Mouse (Mus musculus): ENCODE data around the gene Olfr1349. TPM values are rescaled to one million over a fixed set of nuclear protein-coding genes. Genes with fewer than 3 reads are reported as not detected.
"Not testable (repeated sequence)": the region's sequence is repeated elsewhere in the genome, so short reads cannot be mapped to it uniquely, and the experiment has no call there.

The Olfr1349 gene
- polyA plus RNA-seq (2012; rRNA removed) = 0.57 and 0.69 TPM in 2 replicates

DNA sequence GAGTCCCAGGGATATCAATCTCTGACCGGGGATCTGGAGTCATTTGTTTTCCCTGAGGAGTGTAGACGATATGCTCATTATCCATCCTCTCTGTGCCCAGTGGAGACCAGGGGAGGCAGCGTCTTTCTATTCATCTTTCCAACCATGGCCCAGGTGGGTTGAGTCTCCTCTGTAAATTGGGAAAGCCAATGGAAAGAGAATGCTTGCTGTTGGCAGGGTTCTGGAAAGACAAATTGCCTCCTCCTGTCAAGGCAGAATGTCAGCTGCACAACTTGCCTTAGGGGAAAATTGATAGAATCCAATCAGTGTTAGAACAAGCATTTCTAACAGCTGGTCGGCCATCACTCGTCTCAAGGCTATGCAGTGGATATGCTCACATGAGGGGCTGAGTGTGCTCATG is at the start of gene Olfr1349:
Gene Olfr1349, minus strand, starts transcription at position 101 of the 400 bp plus-strand sequence.
- no peak for DNase-seq (ENCODE audit: low read depth)

- DNase-seq (ENCODE audit: low read depth) = no peak
Observed at GRCm38 (mm10) chr7:6564541-6564940, 41.8 kb upstream of the Olfr1349 start, which contains the start of gene Olfr1350. Gene Olfr1350, plus strand, starts transcription at chr7:6564841.

- DNase-seq (ENCODE audit: low read depth) = no peak
Observed at GRCm38 (mm10) chr7:6526141-6526540, 3.4 kb upstream of the Olfr1349 start.

GRCm38 (mm10) chr7:6525001-6525400 is 2.3 kb upstream of the Olfr1349 start:
- no peak for DNase-seq (ENCODE audit: low read depth)

- no peak for DNase-seq (ENCODE audit: low read depth)
Observed at GRCm38 (mm10) chr7:6521666-6522065, 1.1 kb downstream of the Olfr1349 start.

DNA sequence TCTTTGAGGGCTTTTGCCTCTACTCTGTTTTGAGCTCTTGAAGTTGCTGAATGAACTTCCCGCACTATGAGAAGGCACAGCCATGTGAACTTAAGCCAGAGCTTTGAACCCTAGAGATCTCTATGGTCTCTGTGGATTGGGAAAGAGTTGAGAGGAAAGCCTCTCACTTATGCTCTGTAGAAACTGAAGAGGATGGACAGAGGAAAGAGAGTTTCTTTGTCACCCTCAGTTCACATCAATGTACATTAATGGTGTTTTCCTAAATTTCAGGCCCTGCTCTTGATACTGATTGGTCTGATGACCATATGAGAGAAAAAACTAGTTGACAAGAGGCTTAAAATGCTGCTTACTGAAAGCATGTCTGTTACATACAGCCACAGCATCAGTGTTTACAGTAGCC is 14.1 kb downstream of the Olfr1349 start, which contains the start of gene Olfr1348:
Gene Olfr1348, minus strand, starts transcription at position 101 of the 400 bp plus-strand sequence.
- DNase-seq (ENCODE audit: low read depth) = no peak

- no peak for DNase-seq (ENCODE audit: low read depth)
Observed at GRCm38 (mm10) chr7:6499655-6500054, 23.1 kb downstream of the Olfr1349 start, which contains the start of gene Olfr1347. Gene Olfr1347, minus strand, starts transcription at chr7:6499755.

GRCm38 (mm10) chr7:6486841-6487240 is 35.9 kb downstream of the Olfr1349 start, which contains the start of gene Olfr5:
Gene Olfr5, minus strand, starts transcription at chr7:6486941.
- DNase-seq (ENCODE audit: low read depth) = no peak

- not testable (repeated sequence) for DNase-seq (ENCODE audit: low read depth)
Observed at GRCm38 (mm10) chr7:6477633-6478032, 45.1 kb downstream of the Olfr1349 start.

GRCm38 (mm10) chr7:6466951-6467350 is 55.8 kb downstream of the Olfr1349 start, which contains the start of gene Olfr1346:
Gene Olfr1346, plus strand, starts transcription at chr7:6467101.
- DNase-seq (ENCODE audit: low read depth) = no peak

Other genes starting within 250 kb of the Olfr1349 start
- 1.5 and 1.6 TPM in 2 replicates for gene Zfp667, start 236.4 kb downstream of the Olfr1349 start, polyA plus RNA-seq (2012; rRNA removed)
- 0.96 and 1.1 TPM in 2 replicates for gene Zfp583, start 191.7 kb downstream of the Olfr1349 start, polyA plus RNA-seq (2012; rRNA removed)
- 0.14 and 0.18 TPM in 2 replicates for gene Gm3854, start 179.2 kb downstream of the Olfr1349 start, polyA plus RNA-seq (2012; rRNA removed)
- 0.49 and 0.90 TPM in 2 replicates for gene Zfp78, start 159.7 kb downstream of the Olfr1349 start, polyA plus RNA-seq (2012; rRNA removed)
- 3.0 and 3.3 TPM in 2 replicates for gene Zfp28, start 139.7 kb downstream of the Olfr1349 start, polyA plus RNA-seq (2012; rRNA removed)
- not detected in 2 replicates for gene Smim17, start 124.2 kb downstream of the Olfr1349 start, polyA plus RNA-seq (2012; rRNA removed)
- 0.03 TPM in 1 of 2 replicates, not detected in the other for gene Gm20715, start 112.7 kb downstream of the Olfr1349 start, polyA plus RNA-seq (2012; rRNA removed)
- gene Olfr1344, start 84.3 kb downstream of the Olfr1349 start, polyA plus RNA-seq (2012; rRNA removed) = not detected in 2 replicates
- not detected in 2 replicates for gene Olfr1336, start 66.8 kb downstream of the Olfr1349 start, polyA plus RNA-seq (2012; rRNA removed)
- gene Olfr1346, start 55.8 kb downstream of the Olfr1349 start, polyA plus RNA-seq (2012; rRNA removed) = not detected in 2 replicates
- 0.11 and 0.18 TPM in 2 replicates for gene Olfr5, start 36.0 kb downstream of the Olfr1349 start, polyA plus RNA-seq (2012; rRNA removed)
- gene Olfr1347, start 23.2 kb downstream of the Olfr1349 start, polyA plus RNA-seq (2012; rRNA removed) = not detected in 2 replicates
- gene Olfr1348, start 14.2 kb downstream of the Olfr1349 start, polyA plus RNA-seq (2012; rRNA removed) = 0.22 and 0.49 TPM in 2 replicates
- gene Olfr1350, start 41.9 kb upstream of the Olfr1349 start, polyA plus RNA-seq (2012; rRNA removed) = not detected in 2 replicates
- 0.35 and 0.84 TPM in 2 replicates for gene Zim1, start 173.5 kb upstream of the Olfr1349 start, polyA plus RNA-seq (2012; rRNA removed)
- 8.6 and 8.9 TPM in 2 replicates for gene Peg3, start 207.5 kb upstream of the Olfr1349 start, polyA plus RNA-seq (2012; rRNA removed)
- gene Usp29, start 207.6 kb upstream of the Olfr1349 start, polyA plus RNA-seq (2012; rRNA removed) = 0.04 TPM in 1 of 2 replicates, not detected in the other

All from gonadal fat pad, adult 2 months (tissue).